Mouse (Mus musculus) CD4-positive helper T cell, adult 2 months (primary cell): Measurements from ENCODE around the gene Mfsd4b1.
A peak's percentile ranks its signal among the peaks of the same experiment; 100 is the strongest.

ENCODE experiments used
- DNase-seq: peaks from one replicate; pipeline ENCODE4 v3.0.0-alpha.2; 2012; ENCODE audit warnings: low read depth, missing footprints, low spot score

The Mfsd4b1 gene

DNA sequence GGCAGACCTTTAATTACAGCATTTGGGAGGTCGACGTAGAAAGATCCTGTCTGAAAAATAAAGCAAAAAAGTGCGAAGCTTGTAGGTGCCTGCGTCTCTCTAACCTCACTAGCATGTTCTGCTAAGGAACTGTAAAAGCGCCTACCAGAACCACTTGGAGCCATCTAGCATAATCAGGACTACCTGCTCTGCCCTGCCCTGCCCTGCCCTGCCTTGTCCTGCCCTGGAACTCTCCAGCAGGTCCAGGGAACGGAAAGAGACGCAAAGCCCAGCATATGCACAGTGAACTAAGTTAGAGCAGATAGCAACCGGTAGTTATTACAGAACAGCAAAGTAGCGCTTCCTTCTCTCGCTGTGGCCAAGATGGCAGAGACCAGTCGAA lies 64.6 kb downstream of the Mfsd4b1 start:
- no peak for DNase-seq

DNA sequence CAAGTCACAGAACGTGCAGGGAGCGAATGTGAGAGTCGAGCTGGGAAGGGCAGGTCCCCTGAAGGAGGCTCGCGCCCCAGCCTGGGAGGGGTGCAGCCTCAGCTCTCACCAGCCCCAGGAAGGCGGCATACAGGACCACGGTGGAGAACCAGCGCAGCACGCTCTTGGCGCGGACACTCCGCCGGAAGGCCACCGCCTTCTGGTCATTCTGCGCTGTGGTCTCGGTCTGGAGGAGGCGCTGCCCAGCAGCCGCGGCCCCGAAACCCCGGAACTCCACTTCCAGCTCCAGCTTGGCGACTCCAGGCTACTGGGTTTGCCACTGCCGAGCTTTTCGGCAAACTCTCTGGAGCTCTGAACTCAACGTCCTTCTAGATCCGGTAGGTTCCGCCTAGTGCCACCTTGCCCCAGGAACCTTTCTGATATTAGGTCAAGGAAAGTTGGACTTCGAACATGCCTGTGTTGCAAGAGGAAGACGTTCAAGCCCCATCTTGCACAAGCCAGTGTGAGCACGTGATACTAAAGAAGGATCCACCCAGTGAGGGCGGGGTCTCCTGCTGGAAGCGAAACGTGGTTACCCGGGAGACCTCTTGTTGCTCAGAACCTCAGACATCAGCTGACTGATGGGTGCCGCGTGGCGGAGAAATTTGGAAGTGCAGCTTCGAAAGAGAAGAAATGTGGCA lies 65.2 kb downstream of the Mfsd4b1 start, which contains the start of gene Mfsd4b3:
TSS of gene Mfsd4b3 (minus strand) at position 393 of the 680 bp plus-strand sequence.
- peak; percentile 95 for DNase-seq

DNA sequence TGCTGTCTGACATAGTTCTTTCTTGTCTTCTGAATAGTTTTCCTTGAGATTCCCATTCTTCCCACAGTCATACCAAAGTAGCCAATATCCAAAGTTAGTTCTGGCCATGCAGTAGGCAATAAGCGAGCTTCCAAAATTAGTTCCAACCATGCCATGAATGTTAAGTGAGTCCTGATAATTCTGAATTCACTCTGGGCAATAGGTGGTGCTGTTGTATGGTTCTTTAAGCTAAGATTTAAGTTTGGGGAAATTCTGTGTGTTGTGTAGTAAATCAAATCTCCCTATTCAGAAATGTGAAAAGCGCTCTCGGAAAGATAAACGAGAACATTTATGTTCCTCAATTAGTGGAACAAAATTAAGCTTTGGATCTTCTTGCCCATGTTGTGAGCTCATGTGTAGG lies 66.8 kb downstream of the Mfsd4b1 start:
- peak; percentile 22 for DNase-seq

DNA sequence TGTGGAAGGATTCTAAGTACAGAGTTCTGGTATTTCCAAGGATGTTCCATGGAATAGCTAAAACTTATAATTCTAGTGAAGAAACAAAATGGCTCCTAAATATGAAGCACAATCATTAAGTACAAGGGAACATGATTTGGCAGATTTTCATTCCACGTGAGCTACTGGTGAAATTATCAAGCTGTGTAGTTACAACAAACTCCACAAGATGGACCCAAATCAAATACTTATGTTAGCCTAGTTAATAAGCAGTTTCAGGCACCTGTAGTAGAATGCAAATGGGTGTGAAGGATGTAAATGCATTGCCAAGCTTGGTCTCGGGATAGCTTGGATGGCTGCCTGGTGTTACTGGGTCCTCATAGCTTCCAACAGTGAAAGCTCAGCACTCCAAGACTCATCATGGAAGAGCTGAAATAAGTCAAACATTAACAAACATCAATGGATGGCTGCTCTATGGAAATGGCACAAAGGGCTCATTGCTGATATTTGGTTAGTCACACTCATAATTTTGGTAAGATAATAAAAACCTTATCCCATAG lies 68.7 kb downstream of the Mfsd4b1 start:
- no peak for DNase-seq

DNA sequence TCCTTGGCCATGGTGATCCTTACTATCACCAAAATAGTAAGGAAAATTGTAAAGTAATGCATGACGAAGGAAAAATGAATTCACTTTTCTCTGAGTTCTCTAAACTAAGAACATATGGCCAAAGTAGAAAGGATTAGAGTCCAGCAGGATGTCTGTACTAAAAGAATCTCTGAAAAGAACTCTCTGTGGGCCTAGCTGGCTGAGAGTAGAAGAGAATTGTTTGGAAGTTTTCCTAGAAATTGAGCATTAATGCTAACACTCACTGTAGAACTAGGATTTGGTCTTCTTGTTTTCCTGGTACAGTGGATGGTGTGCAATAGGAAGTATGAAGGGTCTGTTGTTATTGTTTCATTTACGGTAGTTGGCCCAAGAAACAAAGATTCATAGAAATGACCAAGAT lies 69.9 kb downstream of the Mfsd4b1 start:
- no peak for DNase-seq
